Mouse (Mus musculus): ENCODE data around the gene Susd1.
A peak's percentile ranks its signal among the peaks of the same experiment; 100 is the strongest.

GRCm38 (mm10) chr4:59381007-59381743 lies 57.3 kb downstream of the Susd1 start:
- no peak for TF ChIP-seq EP300 (IDR thresholded peaks at IDR 0.05; ENCODE audit: low read depth)
- TF ChIP-seq CTCF (IDR thresholded peaks at IDR 0.05; ENCODE audit: low read depth), result peak; percentile 53

Data from liver, embryonic 14.5 days (tissue).